Mouse (Mus musculus) midbrain, embryonic 13.5 days (tissue): ENCODE results near the gene Slit1. TPM values are rescaled to one million over a fixed set of nuclear protein-coding genes. Genes with fewer than 3 reads are reported as not detected.

Experiments
- ATAC-seq: fragments of 200-750 bp; cut with Nextera tagmentation; 2 replicates; pipeline ENCODE4 v1.8.0; 2017; ENCODE audit warnings: mild to moderate bottlenecking, moderate TSS enrichment, moderate library complexity
- H3K27ac ChIP-seq: fragments of 300-500 bp; sonication (generic); 2 replicates; pipeline ENCODE4 v1.5.1; 2015; ENCODE audit warnings: inconsistent platforms, mild to moderate bottlenecking, moderate library complexity
- H3K27me3 ChIP-seq: fragments of 300-500 bp; sonication (generic); 2 replicates; pipeline ENCODE4 v1.6.1; 2015; ENCODE audit warnings: mild to moderate bottlenecking, inconsistent platforms
- H3K36me3 ChIP-seq: fragments of 300-500 bp; sonication (generic); 2 replicates; pipeline ENCODE4 v1.6.1; 2015; ENCODE audit warnings: mild to moderate bottlenecking, inconsistent platforms
- H3K4me1 ChIP-seq: fragments of 300-500 bp; sonication (generic); replicated peaks from 2 replicates; pipeline ENCODE4 v1.6.1; 2015; ENCODE audit warnings: inconsistent platforms
- H3K4me2 ChIP-seq: fragments of 300-500 bp; sonication (generic); replicated peaks from 2 replicates; pipeline ENCODE4 v1.6.1; 2015; ENCODE audit warnings: moderate library complexity, mild to moderate bottlenecking, inconsistent platforms
- H3K4me3 ChIP-seq: fragments of 300-500 bp; sonication (generic); replicated peaks from 2 replicates; pipeline ENCODE4 v1.5.1; 2015; ENCODE audit warnings: mild to moderate bottlenecking, inconsistent platforms
- H3K9ac ChIP-seq: fragments of 300-500 bp; sonication (generic); replicated peaks from 2 replicates; pipeline ENCODE4 v1.6.1; 2015; ENCODE audit warnings: mild to moderate bottlenecking, inconsistent platforms
- H3K9me3 ChIP-seq: fragments of 300-500 bp; sonication (generic); 2 replicates; pipeline ENCODE4 v1.6.1; 2016; ENCODE audit warnings: mild to moderate bottlenecking, inconsistent platforms
- WGBS: fragments of 180-500 bp; shearing (Covaris S2); methylation state at CpG from one replicate; pipeline ENCODE4 v1.1.7; 2015; 5-methylcytosine and 5-hydroxymethylcytosine counted together
- polyA plus RNA-seq: library from polyadenylated mRNA; unstranded; fragments of >200 nt; fragmentation: Nextera tagmentation; extraction: Ambion mirVana; gene quantifications from 2 replicates; pipeline ENCODE4 v1.2.1, GENCODE M21; 2015

Gene Slit1
- polyA plus RNA-seq = 13.2 and 23.8 TPM in 2 replicates

DNA sequence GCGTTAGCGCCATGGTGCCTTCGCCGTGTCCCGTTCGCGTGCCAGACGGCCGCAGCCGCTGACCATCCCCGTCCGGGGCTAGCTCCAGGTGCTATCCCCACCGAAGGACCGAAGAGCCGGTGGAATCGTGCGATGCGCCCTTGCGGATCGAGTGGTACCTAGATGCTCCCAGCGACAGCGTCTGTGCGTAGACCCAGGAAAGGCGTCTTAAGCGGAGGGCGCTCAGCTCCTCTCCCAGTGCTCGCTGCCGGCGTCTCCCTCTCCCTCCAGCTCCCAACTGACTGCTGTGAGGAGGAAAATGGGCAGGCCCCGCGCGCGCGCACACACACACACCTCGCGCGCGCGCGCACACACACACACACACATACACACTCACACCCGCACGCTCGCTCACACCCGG lies at the start of gene Slit1:
TSS of gene Slit1 (minus strand) at position 270 of the 400 bp plus-strand sequence.
- WGBS = under 1% methylated on average over 44 of the region's 44 CpGs
- Histone ChIP-seq H3K4me2 (peak within 1 kb of the TSS; percentile 92), H3K9ac (peak within 1 kb of the TSS; percentile 84), H3K27ac (peak within 1 kb of the TSS; percentile 68), H3K36me3 (no peaks in the 10 kb centered on the region), H3K27me3 (peaks cover 35% of the 10 kb centered on the region), H3K4me3 (peak within 1 kb of the TSS; percentile 68), H3K9me3 (no peaks in the 10 kb centered on the region), H3K4me1 (peaks cover 92% of the 10 kb centered on the region)
- ATAC-seq = peak; percentile 38

DNA sequence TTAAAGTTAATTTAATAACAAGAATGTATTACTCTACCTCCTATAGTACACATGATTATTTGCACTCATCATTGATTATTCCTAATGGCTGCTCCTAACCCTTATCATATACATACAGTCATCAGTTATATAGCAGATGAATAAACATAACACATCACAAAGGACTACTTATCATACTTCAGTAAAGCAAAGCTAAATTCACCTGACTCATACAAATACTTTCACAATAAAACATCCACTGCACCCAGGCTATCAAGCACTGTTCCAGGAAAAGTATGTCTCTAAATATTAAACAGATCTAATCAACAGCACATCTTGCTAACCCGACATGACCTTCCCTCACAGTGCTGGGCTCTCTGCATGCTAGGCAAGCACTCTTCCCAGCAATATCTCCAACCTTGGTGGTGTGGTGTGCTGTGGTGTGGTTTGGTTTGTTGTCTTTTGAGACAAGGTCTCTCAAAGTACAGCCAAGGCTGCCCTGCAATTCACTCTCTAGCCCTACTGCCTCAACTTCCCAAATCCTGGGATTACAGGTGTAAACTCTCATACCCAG lies 49.5 kb upstream of the Slit1 start:
- Histone ChIP-seq H3K36me3 (no peaks in the 10 kb centered on the region), H3K27me3 (no peaks in the 10 kb centered on the region), H3K4me3 (no peak overlapping the region), H3K4me2 (no peak overlapping the region), H3K27ac (no peak overlapping the region), H3K9ac (no peak overlapping the region), H3K4me1 (peaks cover 13% of the 10 kb centered on the region), H3K9me3 (no peaks in the 10 kb centered on the region)
- 91% methylated on average over 1 of the region's 1 CpGs for WGBS
- no peak for ATAC-seq

DNA sequence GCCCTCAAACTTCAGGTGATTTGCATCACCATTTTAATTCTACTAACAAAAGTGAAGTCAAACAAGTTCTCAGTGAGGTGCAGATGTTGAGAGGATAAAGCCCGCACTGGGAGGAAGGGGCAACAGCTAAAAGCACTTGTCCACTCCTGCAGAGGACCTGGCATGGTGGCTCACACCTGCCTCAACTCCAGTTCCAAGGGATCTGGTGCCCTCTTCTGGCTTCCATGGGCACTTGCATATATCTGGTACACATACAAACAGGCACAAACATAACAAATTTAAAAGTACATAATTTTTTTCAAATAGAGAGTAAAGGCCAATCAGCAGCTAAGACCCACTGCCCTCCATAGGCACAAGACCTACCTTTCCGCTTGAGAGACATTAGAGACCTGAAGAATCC lies 47.9 kb upstream of the Slit1 start:
- Histone ChIP-seq H3K4me3 (no peak overlapping the region), H3K27me3 (no peaks in the 10 kb centered on the region), H3K36me3 (peaks cover 3% of the 10 kb centered on the region; the same call in 1 of the 2 replicates), H3K9me3 (no peaks in the 10 kb centered on the region), H3K9ac (no peak overlapping the region), H3K27ac (no peak overlapping the region), H3K4me1 (peaks cover 13% of the 10 kb centered on the region), H3K4me2 (no peak overlapping the region)
- WGBS = 97% methylated on average over 2 of the region's 2 CpGs
- ATAC-seq = no peak

DNA sequence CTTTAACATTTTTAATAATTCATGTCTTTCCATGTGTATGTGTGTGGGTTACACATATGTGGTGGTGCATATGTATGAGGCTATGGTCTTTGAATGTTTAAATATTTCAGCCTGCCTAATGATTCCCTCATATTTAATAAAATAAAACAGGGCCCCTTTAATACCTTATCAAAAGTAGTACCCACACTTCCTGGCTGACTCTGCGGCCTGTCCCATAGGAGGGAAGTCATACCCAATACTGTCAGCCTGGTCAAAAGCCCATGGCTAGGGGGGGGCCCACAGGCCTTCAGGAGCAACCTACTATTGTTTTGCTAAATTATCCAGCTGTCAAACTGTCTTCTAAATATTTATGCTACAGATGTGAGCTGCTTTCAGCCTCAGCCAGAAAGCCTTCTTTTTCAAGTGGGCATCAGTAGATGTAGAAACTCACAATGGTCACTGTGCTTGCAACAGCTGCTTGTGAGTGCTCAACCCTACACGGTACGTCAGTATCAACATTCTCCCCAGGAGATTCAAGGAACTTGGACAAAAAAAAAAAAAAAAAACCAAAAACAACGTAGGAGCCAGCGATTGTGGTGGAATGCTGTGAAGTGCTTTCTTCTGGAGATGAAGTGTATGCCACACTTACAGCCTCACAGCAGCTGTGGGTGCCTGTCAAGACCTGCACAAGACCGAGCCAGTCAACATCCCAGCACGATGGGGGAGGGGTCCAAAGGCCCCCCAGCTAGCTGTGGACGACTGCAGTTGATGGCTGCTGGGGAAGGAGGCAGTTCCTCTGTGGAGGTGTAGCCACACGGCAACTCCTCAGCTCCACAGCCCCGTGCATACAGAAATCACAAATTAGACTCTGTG lies 45.9 kb upstream of the Slit1 start:
- peaks cover 14% of the 10 kb centered on the region for H3K36me3 ChIP-seq
- no peaks in the 10 kb centered on the region for H3K27me3 ChIP-seq
- no peak overlapping the region for H3K4me2 ChIP-seq
- no peak overlapping the region for H3K9ac ChIP-seq
- H3K4me3 ChIP-seq = no peak overlapping the region
- peaks cover 5% of the 10 kb centered on the region; the same call in 1 of the 2 replicates for H3K4me1 ChIP-seq
- ATAC-seq = no peak
- no peak overlapping the region for H3K27ac ChIP-seq
- no peaks in the 10 kb centered on the region for H3K9me3 ChIP-seq
- 70% methylated on average over 10 of the region's 10 CpGs for WGBS

DNA sequence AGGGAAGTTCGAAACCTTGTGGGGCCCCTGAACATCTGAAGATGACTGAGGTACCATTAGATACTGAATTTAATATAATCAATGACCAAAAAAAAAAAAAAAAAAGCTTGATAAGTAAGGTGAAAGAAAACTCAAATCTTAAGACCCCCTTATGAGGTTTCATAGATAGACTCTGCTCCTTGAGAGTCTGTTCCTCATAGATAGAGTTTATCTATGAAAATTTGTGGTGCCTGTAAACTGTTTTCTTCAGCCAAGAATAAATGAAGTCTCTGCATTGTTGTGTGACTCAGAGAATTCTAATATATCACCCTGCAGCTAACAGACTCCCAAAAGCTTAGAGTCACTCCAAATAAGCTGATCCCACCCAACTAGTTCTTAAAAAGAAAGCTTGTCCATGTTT lies 43.4 kb upstream of the Slit1 start:
- H3K4me2 ChIP-seq = no peak overlapping the region
- H3K4me3 ChIP-seq = no peak overlapping the region
- WGBS = 100% methylated on average over 1 of the region's 1 CpGs
- no peaks in the 10 kb centered on the region for H3K27me3 ChIP-seq
- no peak overlapping the region for H3K9ac ChIP-seq
- no peaks in the 10 kb centered on the region for H3K4me1 ChIP-seq
- H3K36me3 ChIP-seq = peaks cover 18% of the 10 kb centered on the region
- H3K27ac ChIP-seq = no peak overlapping the region
- no peaks in the 10 kb centered on the region for H3K9me3 ChIP-seq
- ATAC-seq = no peak

DNA sequence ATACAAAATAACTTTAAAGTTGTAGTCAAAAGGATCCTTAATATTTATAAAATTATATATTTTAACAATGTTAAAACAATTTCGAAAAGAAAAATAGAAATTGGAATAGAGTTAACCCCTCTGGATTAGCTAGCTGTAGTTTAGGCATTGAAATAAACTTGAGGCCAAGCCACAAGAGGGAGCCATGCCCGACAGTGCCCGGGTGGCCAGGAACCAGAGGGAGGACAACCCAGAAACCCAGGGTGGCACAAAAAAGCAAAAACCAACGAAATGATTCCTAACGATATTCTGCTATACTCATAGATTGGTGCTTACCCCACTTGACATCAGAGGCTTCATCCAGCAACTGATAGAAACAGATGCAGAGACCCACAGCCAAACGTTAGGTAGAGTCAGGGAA lies 34.0 kb upstream of the Slit1 start:
- H3K9ac ChIP-seq = no peak overlapping the region
- H3K4me1 ChIP-seq = no peaks in the 10 kb centered on the region
- H3K27me3 ChIP-seq = no peaks in the 10 kb centered on the region
- H3K4me2 ChIP-seq = no peak overlapping the region
- 93% methylated on average over 6 of the region's 6 CpGs for WGBS
- H3K4me3 ChIP-seq = no peak overlapping the region
- H3K9me3 ChIP-seq = no peaks in the 10 kb centered on the region
- H3K36me3 ChIP-seq = peaks cover 60% of the 10 kb centered on the region
- H3K27ac ChIP-seq = no peak overlapping the region
- ATAC-seq = no peak

DNA sequence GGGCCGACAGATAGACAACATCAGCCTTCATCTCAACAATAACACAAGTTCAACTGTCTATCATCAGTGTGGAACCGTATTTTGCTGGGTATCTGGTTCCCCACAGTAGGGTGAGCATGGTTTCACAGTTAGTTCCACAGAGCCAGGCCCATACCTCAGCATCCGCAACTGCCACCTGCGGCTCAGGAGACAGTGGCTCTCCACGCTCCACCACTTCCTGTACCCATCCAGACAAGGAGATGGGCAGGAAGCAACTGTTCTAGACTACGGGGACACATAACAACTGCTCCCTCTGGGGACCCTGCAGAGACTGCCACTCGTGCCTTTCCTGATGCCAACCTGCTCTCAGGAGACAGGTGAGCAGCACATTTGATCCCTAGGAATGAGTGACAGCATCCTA lies 25.2 kb upstream of the Slit1 start:
- 92% methylated on average over 7 of the region's 7 CpGs for WGBS
- Histone ChIP-seq H3K9ac (no peak overlapping the region), H3K27me3 (no peaks in the 10 kb centered on the region), H3K4me2 (no peak overlapping the region), H3K9me3 (no peaks in the 10 kb centered on the region), H3K36me3 (peaks cover 30% of the 10 kb centered on the region), H3K27ac (no peak overlapping the region), H3K4me1 (peaks cover 4% of the 10 kb centered on the region; the same call in 1 of the 2 replicates), H3K4me3 (no peak overlapping the region)
- no peak for ATAC-seq

DNA sequence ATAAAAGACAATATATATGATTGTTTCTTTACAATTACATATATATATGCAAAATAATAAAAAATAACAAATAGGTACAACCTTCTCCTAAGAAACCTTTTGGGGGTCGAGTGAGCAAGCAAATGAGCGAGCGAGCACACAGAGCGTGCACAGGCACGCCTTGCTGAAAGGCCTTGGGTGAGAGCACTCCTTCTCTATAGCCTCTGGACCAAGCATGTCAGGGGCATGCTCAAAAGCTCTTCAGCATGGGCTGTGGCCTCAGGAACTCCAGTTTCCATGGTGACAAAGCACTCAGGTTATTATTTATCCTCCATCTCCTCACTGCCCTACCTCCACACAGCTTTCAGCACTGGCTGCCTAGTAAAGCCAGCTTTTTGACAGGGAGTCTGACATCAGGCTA lies 23.2 kb upstream of the Slit1 start:
- Histone ChIP-seq H3K4me2 (no peak overlapping the region), H3K27ac (peak overlapping the region; percentile 54; the same call in 1 of the 2 replicates), H3K27me3 (no peaks in the 10 kb centered on the region), H3K9ac (no peak overlapping the region), H3K36me3 (peaks cover 15% of the 10 kb centered on the region), H3K4me1 (peaks cover 8% of the 10 kb centered on the region; the same call in 1 of the 2 replicates), H3K9me3 (no peaks in the 10 kb centered on the region), H3K4me3 (no peak overlapping the region)
- 77% methylated on average over 5 of the region's 5 CpGs for WGBS
- peak; percentile 57 for ATAC-seq

DNA sequence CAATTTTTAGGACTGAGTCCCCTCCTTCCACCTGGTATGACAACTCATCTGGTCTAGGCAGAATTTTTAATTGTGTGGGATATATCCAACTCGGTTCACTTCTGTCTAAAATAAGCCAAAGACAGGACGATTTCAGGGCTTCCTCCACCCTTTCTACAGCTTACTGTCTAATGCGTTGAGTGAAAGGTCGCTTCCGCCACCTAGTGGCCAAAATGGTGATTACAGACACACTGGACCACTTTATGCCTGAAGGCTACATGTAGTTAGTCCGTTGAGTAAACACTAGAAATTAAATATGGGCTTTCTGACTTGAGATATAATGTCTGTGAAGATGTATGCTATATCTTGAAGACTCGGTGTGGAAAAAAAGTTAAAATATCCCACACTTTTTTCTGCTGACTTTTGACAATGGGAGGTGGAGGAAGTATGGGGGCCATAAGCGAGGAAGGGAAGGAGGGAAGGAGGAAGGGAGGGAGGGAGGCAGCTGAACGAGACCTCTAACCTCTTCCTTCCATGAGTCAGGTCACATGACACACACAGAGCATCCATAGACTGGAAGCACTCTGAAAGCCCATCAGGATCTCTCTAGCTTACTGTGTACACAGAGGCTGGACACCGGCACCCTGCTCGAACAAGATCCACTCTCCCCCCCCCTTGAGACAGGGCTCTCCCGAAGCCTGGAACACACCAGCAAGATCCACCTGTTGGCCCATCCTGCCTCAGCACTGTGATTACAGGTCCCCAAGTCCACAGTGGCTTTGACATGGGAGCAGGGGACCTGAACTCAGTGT lies 20.6 kb upstream of the Slit1 start:
- H3K4me3 ChIP-seq = no peak overlapping the region
- WGBS = 35% methylated on average over 12 of the region's 12 CpGs

DNA sequence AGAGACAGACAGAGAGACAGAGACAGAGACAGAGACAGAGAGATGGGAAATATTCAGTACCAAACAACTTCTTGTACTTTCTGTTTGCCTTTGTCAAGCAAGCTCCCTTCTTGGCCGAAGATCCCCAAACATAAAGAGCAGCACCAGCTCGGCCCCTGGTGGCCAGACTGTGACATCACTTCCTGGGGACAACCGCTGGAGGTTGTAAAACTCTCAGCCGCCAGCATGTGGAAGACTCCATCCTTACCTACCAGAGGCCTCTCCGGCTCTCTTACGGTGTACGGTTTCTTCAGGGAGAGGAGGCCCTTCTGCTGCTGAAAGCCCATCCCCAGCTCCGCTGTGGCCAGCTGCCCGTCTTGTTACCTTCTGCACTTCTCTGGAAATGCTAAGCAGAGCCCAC lies 18.1 kb upstream of the Slit1 start:
- peak; percentile 40 for ATAC-seq
- H3K9ac ChIP-seq = no peak overlapping the region
- WGBS = 39% methylated on average over 9 of the region's 9 CpGs

More for the DNA sequence above, 20.6 kb upstream of the Slit1 start:
- Histone ChIP-seq H3K27me3 (no peaks in the 10 kb centered on the region), H3K27ac (no peak overlapping the region), H3K36me3 (peaks cover 7% of the 10 kb centered on the region), H3K4me2 (no peak overlapping the region), H3K9ac (no peak overlapping the region), H3K4me1 (peaks cover 8% of the 10 kb centered on the region; the same call in 1 of the 2 replicates), H3K9me3 (no peaks in the 10 kb centered on the region)
- ATAC-seq = peak; percentile 70

DNA sequence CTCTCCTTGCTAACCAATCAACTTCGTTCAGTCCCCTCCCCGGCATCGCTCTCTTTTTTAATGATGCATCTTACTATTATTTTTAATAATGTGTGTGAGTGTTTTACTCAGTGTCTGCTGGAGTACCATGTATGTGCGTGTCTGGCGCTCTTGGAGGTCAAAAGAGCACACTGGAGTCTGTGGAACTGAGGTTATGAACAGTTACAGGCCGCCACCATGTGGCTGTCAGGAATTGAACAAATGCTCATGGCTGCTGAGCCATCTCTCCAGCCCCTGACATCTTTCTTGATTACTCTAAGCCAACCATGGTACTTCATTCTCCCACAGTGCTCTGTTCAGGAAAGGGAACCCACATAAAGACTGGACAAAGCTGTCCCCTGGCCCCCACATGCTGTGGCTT lies 16.3 kb upstream of the Slit1 start:
- WGBS = 87% methylated on average over 6 of the region's 6 CpGs
- no peaks in the 10 kb centered on the region for H3K36me3 ChIP-seq
- no peaks in the 10 kb centered on the region for H3K9me3 ChIP-seq
- H3K9ac ChIP-seq = no peak overlapping the region
- H3K4me2 ChIP-seq = no peak overlapping the region
- no peak for ATAC-seq
- no peaks in the 10 kb centered on the region for H3K27me3 ChIP-seq
- H3K4me1 ChIP-seq = peaks cover 11% of the 10 kb centered on the region
- no peak overlapping the region for H3K4me3 ChIP-seq
- no peak overlapping the region for H3K27ac ChIP-seq

More for the DNA sequence above, 18.1 kb upstream of the Slit1 start:
- no peaks in the 10 kb centered on the region for H3K36me3 ChIP-seq
- no peaks in the 10 kb centered on the region for H3K9me3 ChIP-seq
- 0 out of 2 replicates have a peak, but pooled peaks cover 4% of the 10 kb centered on the region for H3K4me1 ChIP-seq
- no peak overlapping the region for H3K4me2 ChIP-seq
- H3K27me3 ChIP-seq = no peaks in the 10 kb centered on the region
- no peak overlapping the region for H3K27ac ChIP-seq
- no peak overlapping the region for H3K4me3 ChIP-seq

DNA sequence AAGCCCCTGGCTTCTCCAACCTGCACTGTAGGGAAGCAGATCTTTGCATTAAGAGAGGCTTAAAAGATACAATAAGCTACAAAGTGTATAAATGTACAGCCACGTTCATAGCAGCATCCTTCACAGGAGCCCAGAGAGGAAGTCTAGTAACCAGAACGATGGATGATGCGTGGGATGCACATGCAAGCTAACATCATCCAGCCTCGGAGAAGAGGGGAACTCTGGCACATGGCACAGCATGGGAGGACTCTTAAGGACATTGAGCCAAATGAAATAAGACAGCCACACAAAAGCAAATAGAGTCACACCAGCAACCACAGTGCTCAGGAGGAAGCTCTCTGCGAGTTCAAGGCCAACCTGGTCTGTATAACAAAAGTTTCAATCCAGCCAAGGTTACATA lies 15.8 kb upstream of the Slit1 start:
- Histone ChIP-seq H3K27me3 (no peaks in the 10 kb centered on the region), H3K9ac (no peak overlapping the region), H3K4me2 (no peak overlapping the region), H3K36me3 (no peaks in the 10 kb centered on the region), H3K4me3 (no peak overlapping the region), H3K27ac (no peak overlapping the region), H3K4me1 (peaks cover 13% of the 10 kb centered on the region), H3K9me3 (no peaks in the 10 kb centered on the region)
- no peak for ATAC-seq
- WGBS = 84% methylated on average over 5 of the region's 5 CpGs
